8 mouse cellular contexts compared by ENCODE assay signal in genomic region chr2:18690055-18690691, GRCm38 (mm10). TPM values are rescaled to one million over a fixed set of nuclear protein-coding genes. Genes with fewer than 3 reads are reported as not detected.
DNase-seq lines count a peak whose midpoint lies in the region; ATAC-seq and TF ChIP-seq lines count a peak whose summit lies in the region.

No protein-coding gene starts in this region.

- H3K4me1 ChIP-seq in heart, embryonic 12.5 days (replicated peaks): peaks cover 27% of the 10 kb centered on the region
- peaks cover 37% of the 10 kb centered on the region for H3K4me1 ChIP-seq in megakaryocyte, embryonic 14.5 days
- peaks cover 22% of the 10 kb centered on the region for H3K4me1 ChIP-seq in stomach, embryonic 16.5 days (ENCODE audit: control insufficient read depth, insufficient read depth, low read length)

- peaks cover 56% of the 10 kb centered on the region for H3K27me3 ChIP-seq in heart, embryonic 12.5 days (replicated peaks)
- peaks cover 78% of the 10 kb centered on the region for H3K27me3 ChIP-seq in megakaryocyte, embryonic 14.5 days (replicated peaks)
- H3K27me3 ChIP-seq in stomach, embryonic 16.5 days (ENCODE audit: control insufficient read depth, insufficient read depth, low read length): peaks cover 48% of the 10 kb centered on the region

- peak overlapping the region; percentile 49 for H3K4me3 ChIP-seq in heart, embryonic 12.5 days
- H3K4me3 ChIP-seq in layer of hippocampus, adult 2 months: peak overlapping the region; percentile 57
- H3K4me3 ChIP-seq in megakaryocyte, embryonic 14.5 days (replicated peaks): peak overlapping the region; percentile 94
- peak overlapping the region; percentile 52 for H3K4me3 ChIP-seq in stomach, embryonic 16.5 days (replicated peaks; ENCODE audit: low read length)

- peak overlapping the region; percentile 34; the same call in 1 of the 2 replicates for H3K9ac ChIP-seq in heart, embryonic 12.5 days
- peak overlapping the region; percentile 66 for H3K9ac ChIP-seq in stomach, embryonic 16.5 days (ENCODE audit: low read length)

- peak overlapping the region; percentile 79 for H3K4me2 ChIP-seq in heart, embryonic 12.5 days
- peak overlapping the region; percentile 86 for H3K4me2 ChIP-seq in stomach, embryonic 16.5 days (ENCODE audit: low read depth, low read length)

- H3K27ac ChIP-seq in heart, embryonic 12.5 days (ENCODE audit: poor library complexity, severe bottlenecking): no peak overlapping the region
- peak overlapping the region; percentile 91 for H3K27ac ChIP-seq in layer of hippocampus, adult 2 months
- H3K27ac ChIP-seq in stomach, embryonic 16.5 days (ENCODE audit: low read length): no peak overlapping the region

- no peaks in the 10 kb centered on the region for H3K36me3 ChIP-seq in heart, embryonic 12.5 days
- no peaks in the 10 kb centered on the region for H3K36me3 ChIP-seq in megakaryocyte, embryonic 14.5 days (replicated peaks; ENCODE audit: low read length)
- no peaks in the 10 kb centered on the region for H3K36me3 ChIP-seq in stomach, embryonic 16.5 days (ENCODE audit: control insufficient read depth, insufficient read depth, low read length)

- peak; percentile 35; the same call in 1 of the 2 replicates for ATAC-seq in heart, embryonic 12.5 days (ENCODE audit: insufficient number of reproducible peaks, low FRiP score)
- no peak for ATAC-seq in stomach, embryonic 16.5 days (ENCODE audit: insufficient read depth, low FRiP score)

- DNase-seq in cerebellum, adult 18-20 months: peak; percentile 35 to 53
- no peak for DNase-seq in cerebellum, adult 8-10 months
- DNase-seq in B cell, adult 2 months: peak; percentile 37 to 55
- DNase-seq in cerebellum, postnatal 10 days: peak; percentile 69 to 71
- DNase-seq in layer of hippocampus, adult 2 months (ENCODE audit: low spot score in 2 of 2): peak; percentile 42 to 47

- no peaks in the 10 kb centered on the region for H3K9me3 ChIP-seq in heart, embryonic 12.5 days (replicated peaks)
- no peaks in the 10 kb centered on the region for H3K9me3 ChIP-seq in megakaryocyte, embryonic 14.5 days
- no peaks in the 10 kb centered on the region for H3K9me3 ChIP-seq in stomach, embryonic 16.5 days (replicated peaks; ENCODE audit: control insufficient read depth, low read length)

- WGBS in heart, embryonic 12.5 days: under 1% methylated on average over 58 of the region's 58 CpGs
- under 1% methylated on average over 58 of the region's 58 CpGs for WGBS in stomach, embryonic 16.5 days

- no peak for TF ChIP-seq CTCF in layer of hippocampus, adult 2 months (conservative IDR thresholded peaks at IDR 0.05)

RNA-seq across cellular contexts. Expression of gene Spag6, which starts 3.7 kb away (rescaled TPM):
- polyA plus RNA-seq in heart, embryonic 12.5 days (2016; fragmentation: Nextera tagmentation; extraction: Ambion mirVana): 0.14 TPM in 1 of 2 replicates, not detected in the other
- 1 to 10 TPM; 3.8 to 7.2 TPM for total RNA-seq in layer of hippocampus, adult 2 months (2021)
- polyA plus RNA-seq in megakaryocyte, embryonic 14.5 days (2012; ENCODE audit: insufficient read depth, low replicate concordance): not detected in 2 replicates
- 0.09 TPM in 1 of 2 replicates, not detected in the other for polyA plus RNA-seq in stomach, embryonic 16.5 days (2015; fragmentation: Nextera tagmentation; extraction: Ambion mirVana)

RNA-seq across cellular contexts. Expression of gene Bmi1, which starts 13.4 kb away (rescaled TPM):
- 15.6 and 17.9 TPM in 2 replicates for polyA plus RNA-seq in heart, embryonic 12.5 days (2016; fragmentation: Nextera tagmentation; extraction: Ambion mirVana)
- 10 to 100 TPM; 54.5 to 55.7 TPM for total RNA-seq in layer of hippocampus, adult 2 months (2021)
- 2.7 and 5.1 TPM in 2 replicates for polyA plus RNA-seq in megakaryocyte, embryonic 14.5 days (2012; ENCODE audit: insufficient read depth, low replicate concordance)
- polyA plus RNA-seq in stomach, embryonic 16.5 days (2015; fragmentation: Nextera tagmentation; extraction: Ambion mirVana): 15.6 and 18.1 TPM in 2 replicates

RNA-seq across cellular contexts. Expression of gene Commd3, which starts 18.0 kb away (rescaled TPM):
- 144 and 153 TPM in 2 replicates for polyA plus RNA-seq in heart, embryonic 12.5 days (2016; fragmentation: Nextera tagmentation; extraction: Ambion mirVana)
- 100 to 1,000 TPM; 106 TPM for total RNA-seq in layer of hippocampus, adult 2 months (2021)
- polyA plus RNA-seq in megakaryocyte, embryonic 14.5 days (2012; ENCODE audit: insufficient read depth, low replicate concordance): 48.7 and 223 TPM in 2 replicates
- 190 and 214 TPM in 2 replicates for polyA plus RNA-seq in stomach, embryonic 16.5 days (2015; fragmentation: Nextera tagmentation; extraction: Ambion mirVana)
